Mouse (Mus musculus): ENCODE results near the gene Fyb. TPM values are rescaled to one million over a fixed set of nuclear protein-coding genes. Genes with fewer than 3 reads are reported as not detected.
"Not testable (repeated sequence)": the region's sequence is repeated elsewhere in the genome, so short reads cannot be mapped to it uniquely, and the experiment has no call there.

Fyb gene
- polyA plus RNA-seq, 1 experiment from 2014 or later, result 3.9 TPM

GRCm38 (mm10) chr15:6584645-6585044, 62.0 kb downstream of the Fyb start:
- H3K4me2 ChIP-seq (ENCODE audit: low read length), result no peak overlapping the region
- no peaks in the 10 kb centered on the region for H3K9me3 ChIP-seq (ENCODE audit: control insufficient read depth, low read length)
- ATAC-seq (ENCODE audit: insufficient number of reproducible peaks, insufficient read depth, low FRiP score, low read depth), result no peak
- WGBS, result 14% methylated on average over 4 of the region's 4 CpGs
- no peaks in the 10 kb centered on the region for H3K36me3 ChIP-seq (ENCODE audit: control insufficient read depth, insufficient read depth, low read length)
- H3K9ac ChIP-seq (ENCODE audit: low read length), result no peak overlapping the region
- H3K4me1 ChIP-seq (ENCODE audit: control insufficient read depth in 2 of 2, insufficient read depth in 2 of 2, low read length in 2 of 2), result peaks cover 0 to 3% of the 10 kb centered on the region in 2 experiments; a peak in 1 of 4 replicates
- no peaks in the 10 kb centered on the region for H3K27me3 ChIP-seq (ENCODE audit: control insufficient read depth, insufficient read depth, low read length)
- H3K4me3 ChIP-seq (ENCODE audit: control insufficient read depth in 1 of 2, insufficient read depth in 1 of 2, low read depth in 1 of 2, low read length in 2 of 2), result no peak overlapping the region
- H3K27ac ChIP-seq (replicated peaks in 1 of 2; ENCODE audit: control insufficient read depth in 1 of 2, insufficient read depth in 1 of 2, low read depth in 2 of 2, low read length in 2 of 2), result no peak overlapping the region

- not testable (repeated sequence) for H3K9me3 ChIP-seq (ENCODE audit: control insufficient read depth, low read length); H3K4me3 ChIP-seq (ENCODE audit: control insufficient read depth in 1 of 2, insufficient read depth in 1 of 2, low read depth in 1 of 2, low read length in 2 of 2); ATAC-seq (ENCODE audit: insufficient number of reproducible peaks, insufficient read depth, low FRiP score, low read depth); H3K36me3 ChIP-seq (ENCODE audit: control insufficient read depth, insufficient read depth, low read length); H3K27ac ChIP-seq (replicated peaks in 1 of 2; ENCODE audit: control insufficient read depth in 1 of 2, insufficient read depth in 1 of 2, low read depth in 2 of 2, low read length in 2 of 2); H3K4me2 ChIP-seq (ENCODE audit: low read length); H3K4me1 ChIP-seq (ENCODE audit: control insufficient read depth in 2 of 2, insufficient read depth in 2 of 2, low read length in 2 of 2); H3K27me3 ChIP-seq (ENCODE audit: control insufficient read depth, insufficient read depth, low read length); H3K9ac ChIP-seq (ENCODE audit: low read length)
- 61% methylated on average over 7 of the region's 7 CpGs for WGBS
These were observed 63.7 kb downstream of the Fyb start for GRCm38 (mm10) chr15:6586351-6586750.

GRCm38 (mm10) chr15:6587526-6587925, 64.9 kb downstream of the Fyb start:
- no peaks in the 10 kb centered on the region for H3K9me3 ChIP-seq (ENCODE audit: control insufficient read depth, low read length)
- H3K36me3 ChIP-seq (ENCODE audit: control insufficient read depth, insufficient read depth, low read length), result no peaks in the 10 kb centered on the region
- peaks cover 0 to 3% of the 10 kb centered on the region in 2 experiments; a peak in 1 of 4 replicates for H3K4me1 ChIP-seq (ENCODE audit: control insufficient read depth in 2 of 2, insufficient read depth in 2 of 2, low read length in 2 of 2)
- no peak overlapping the region for H3K4me3 ChIP-seq (ENCODE audit: control insufficient read depth in 1 of 2, insufficient read depth in 1 of 2, low read depth in 1 of 2, low read length in 2 of 2)
- H3K9ac ChIP-seq (ENCODE audit: low read length), result no peak overlapping the region
- H3K27me3 ChIP-seq (ENCODE audit: control insufficient read depth, insufficient read depth, low read length), result no peaks in the 10 kb centered on the region
- 76% methylated on average over 3 of the region's 3 CpGs for WGBS
- no peak overlapping the region for H3K27ac ChIP-seq (replicated peaks in 1 of 2; ENCODE audit: control insufficient read depth in 1 of 2, insufficient read depth in 1 of 2, low read depth in 2 of 2, low read length in 2 of 2)
- ATAC-seq (ENCODE audit: insufficient number of reproducible peaks, insufficient read depth, low FRiP score, low read depth), result no peak
- H3K4me2 ChIP-seq (ENCODE audit: low read length), result no peak overlapping the region

- Histone ChIP-seq H3K4me3 (ENCODE audit: control insufficient read depth in 1 of 2, insufficient read depth in 1 of 2, low read depth in 1 of 2, low read length in 2 of 2) (no peak overlapping the region), H3K9me3 (ENCODE audit: control insufficient read depth, low read length) (no peaks in the 10 kb centered on the region), H3K27me3 (ENCODE audit: control insufficient read depth, insufficient read depth, low read length) (no peaks in the 10 kb centered on the region), H3K4me1 (ENCODE audit: control insufficient read depth in 2 of 2, insufficient read depth in 2 of 2, low read length in 2 of 2) (peaks cover 0 to 3% of the 10 kb centered on the region in 2 experiments; a peak in 1 of 4 replicates), H3K9ac (ENCODE audit: low read length) (no peak overlapping the region), H3K36me3 (ENCODE audit: control insufficient read depth, insufficient read depth, low read length) (no peaks in the 10 kb centered on the region), H3K4me2 (ENCODE audit: low read length) (no peak overlapping the region), H3K27ac (replicated peaks in 1 of 2; ENCODE audit: control insufficient read depth in 1 of 2, insufficient read depth in 1 of 2, low read depth in 2 of 2, low read length in 2 of 2) (no peak overlapping the region)
- WGBS, result 66% methylated on average over 7 of the region's 7 CpGs
- ATAC-seq (ENCODE audit: insufficient number of reproducible peaks, insufficient read depth, low FRiP score, low read depth), result no peak
These were observed 65.5 kb downstream of the Fyb start for GRCm38 (mm10) chr15:6588192-6588591.

- H3K9me3 ChIP-seq (ENCODE audit: control insufficient read depth, low read length), result no peaks in the 10 kb centered on the region
- H3K4me1 ChIP-seq (ENCODE audit: control insufficient read depth in 2 of 2, insufficient read depth in 2 of 2, low read length in 2 of 2), result no peaks in the 10 kb centered on the region
- 80% methylated on average over 4 of the region's 4 CpGs for WGBS
- H3K36me3 ChIP-seq (ENCODE audit: control insufficient read depth, insufficient read depth, low read length), result no peaks in the 10 kb centered on the region
- H3K27me3 ChIP-seq (ENCODE audit: control insufficient read depth, insufficient read depth, low read length), result no peaks in the 10 kb centered on the region
- H3K4me2 ChIP-seq (ENCODE audit: low read length), result no peak overlapping the region
- no peak overlapping the region for H3K27ac ChIP-seq (replicated peaks in 1 of 2; ENCODE audit: control insufficient read depth in 1 of 2, insufficient read depth in 1 of 2, low read depth in 2 of 2, low read length in 2 of 2)
- H3K9ac ChIP-seq (ENCODE audit: low read length), result no peak overlapping the region
- no peak for ATAC-seq (ENCODE audit: insufficient number of reproducible peaks, insufficient read depth, low FRiP score, low read depth)
- no peak overlapping the region for H3K4me3 ChIP-seq (ENCODE audit: control insufficient read depth in 1 of 2, insufficient read depth in 1 of 2, low read depth in 1 of 2, low read length in 2 of 2)
These were observed 68.3 kb downstream of the Fyb start for GRCm38 (mm10) chr15:6590846-6591451.

GRCm38 (mm10) chr15:6591527-6591926, 68.9 kb downstream of the Fyb start:
- H3K4me3 ChIP-seq (ENCODE audit: control insufficient read depth in 1 of 2, insufficient read depth in 1 of 2, low read depth in 1 of 2, low read length in 2 of 2), result no peak overlapping the region
- H3K9ac ChIP-seq (ENCODE audit: low read length), result no peak overlapping the region
- H3K36me3 ChIP-seq (ENCODE audit: control insufficient read depth, insufficient read depth, low read length), result no peaks in the 10 kb centered on the region
- no peak overlapping the region for H3K27ac ChIP-seq (replicated peaks in 1 of 2; ENCODE audit: control insufficient read depth in 1 of 2, insufficient read depth in 1 of 2, low read depth in 2 of 2, low read length in 2 of 2)
- WGBS, result 62% methylated on average over 1 of the region's 1 CpGs
- H3K9me3 ChIP-seq (ENCODE audit: control insufficient read depth, low read length), result no peaks in the 10 kb centered on the region
- H3K4me1 ChIP-seq (ENCODE audit: control insufficient read depth in 2 of 2, insufficient read depth in 2 of 2, low read length in 2 of 2), result no peaks in the 10 kb centered on the region
- H3K4me2 ChIP-seq (ENCODE audit: low read length), result no peak overlapping the region
- ATAC-seq (ENCODE audit: insufficient number of reproducible peaks, insufficient read depth, low FRiP score, low read depth), result no peak
- H3K27me3 ChIP-seq (ENCODE audit: control insufficient read depth, insufficient read depth, low read length), result no peaks in the 10 kb centered on the region

- no peaks in the 10 kb centered on the region for H3K36me3 ChIP-seq (ENCODE audit: control insufficient read depth, insufficient read depth, low read length)
- WGBS, result 68% methylated on average over 5 of the region's 5 CpGs
These were observed 70.1 kb downstream of the Fyb start for GRCm38 (mm10) chr15:6592561-6593253.

GRCm38 (mm10) chr15:6593254-6593623, 70.6 kb downstream of the Fyb start:
- H3K4me2 ChIP-seq (ENCODE audit: low read length), result no peak overlapping the region
- H3K9ac ChIP-seq (ENCODE audit: low read length), result no peak overlapping the region
- no peaks in the 10 kb centered on the region for H3K27me3 ChIP-seq (ENCODE audit: control insufficient read depth, insufficient read depth, low read length)
- no peaks in the 10 kb centered on the region for H3K4me1 ChIP-seq (ENCODE audit: control insufficient read depth in 2 of 2, insufficient read depth in 2 of 2, low read length in 2 of 2)
- no peak overlapping the region for H3K4me3 ChIP-seq (ENCODE audit: control insufficient read depth in 1 of 2, insufficient read depth in 1 of 2, low read depth in 1 of 2, low read length in 2 of 2)
- H3K27ac ChIP-seq (replicated peaks in 1 of 2; ENCODE audit: control insufficient read depth in 1 of 2, insufficient read depth in 1 of 2, low read depth in 2 of 2, low read length in 2 of 2), result no peak overlapping the region
- no peaks in the 10 kb centered on the region for H3K36me3 ChIP-seq (ENCODE audit: control insufficient read depth, insufficient read depth, low read length)
- H3K9me3 ChIP-seq (ENCODE audit: control insufficient read depth, low read length), result no peaks in the 10 kb centered on the region
- WGBS, result 59% methylated on average over 1 of the region's 1 CpGs
- no peak for ATAC-seq (ENCODE audit: insufficient number of reproducible peaks, insufficient read depth, low FRiP score, low read depth)

More at GRCm38 (mm10) chr15:6592561-6593253, 70.1 kb downstream of the Fyb start:
- ATAC-seq (ENCODE audit: insufficient number of reproducible peaks, insufficient read depth, low FRiP score, low read depth), result no peak
- Histone ChIP-seq H3K4me3 (ENCODE audit: control insufficient read depth in 1 of 2, insufficient read depth in 1 of 2, low read depth in 1 of 2, low read length in 2 of 2) (no peak overlapping the region), H3K9ac (ENCODE audit: low read length) (no peak overlapping the region), H3K4me1 (ENCODE audit: control insufficient read depth in 2 of 2, insufficient read depth in 2 of 2, low read length in 2 of 2) (no peaks in the 10 kb centered on the region), H3K27me3 (ENCODE audit: control insufficient read depth, insufficient read depth, low read length) (no peaks in the 10 kb centered on the region), H3K9me3 (ENCODE audit: control insufficient read depth, low read length) (no peaks in the 10 kb centered on the region), H3K4me2 (ENCODE audit: low read length) (no peak overlapping the region), H3K27ac (replicated peaks in 1 of 2; ENCODE audit: control insufficient read depth in 1 of 2, insufficient read depth in 1 of 2, low read depth in 2 of 2, low read length in 2 of 2) (no peak overlapping the region)

Measured in heart, embryonic 14.5 days (tissue).